Mouse (Mus musculus) MEL (cell line): ENCODE measurements around the gene Afg1l. TPM values are rescaled to one million over a fixed set of nuclear protein-coding genes. Genes with fewer than 3 reads are reported as not detected.

Experiments
- DNase-seq: peaks from one replicate; pipeline ENCODE4 v3.0.0; 2011; ENCODE audit warnings: low read depth, low spot score
- H3K27ac ChIP-seq: 2 replicates; pipeline ENCODE4 v1.5.1; 2012; ENCODE audit warnings: low read depth, mild to moderate bottlenecking, control low read depth, low read length, moderate library complexity; ENCODE audit not compliant: control insufficient read depth
- H3K27me3 ChIP-seq, 2 experiments: fragments of 150-350 bp in 1 of 2; sonication (generic) in 1 of 2; 2 replicates each; pipeline ENCODE4 v1.6.1; 2012; ENCODE audit warnings: low read length in 2 of 2, mild to moderate bottlenecking in 2 of 2, improper control_type of control experiment in 1 of 2, moderate library complexity in 1 of 2; ENCODE audit not compliant: insufficient read depth in 2 of 2, control insufficient read depth in 1 of 2
- H3K36me3 ChIP-seq, 2 experiments: 2 replicates each; pipeline ENCODE4 v1.6.1; 2012 to 2014; ENCODE audit warnings: low read length in 2 of 2, improper control_type of control experiment in 1 of 2, inconsistent platforms in 1 of 2, mild to moderate bottlenecking in 1 of 2; ENCODE audit not compliant: insufficient read depth in 2 of 2, control insufficient read depth in 1 of 2
- H3K4me1 ChIP-seq, 2 experiments: fragments of 150-350 bp in 1 of 2; sonication (generic) in 1 of 2; 2 replicates each; pipeline ENCODE4 v1.6.1; 2012; ENCODE audit warnings: low read length in 2 of 2, improper control_type of control experiment in 1 of 2, mild to moderate bottlenecking in 1 of 2; ENCODE audit not compliant: insufficient read depth in 2 of 2, control insufficient read depth in 1 of 2
- H3K4me3 ChIP-seq, 2 experiments: fragments of 150-350 bp in 1 of 2; sonication (generic) in 1 of 2; 2 replicates each; pipeline ENCODE4 v1.5.1; 2012; ENCODE audit warnings: low read depth in 2 of 2, low read length in 2 of 2, mild to moderate bottlenecking in 2 of 2, moderate library complexity in 2 of 2, control low read depth in 1 of 2, improper control_type of control experiment in 1 of 2; ENCODE audit not compliant: control insufficient read depth in 1 of 2, insufficient read depth in 1 of 2
- H3K79me2 ChIP-seq: 2 replicates; pipeline ENCODE4 v1.6.1; 2012; ENCODE audit warnings: mild to moderate bottlenecking, low read length, moderate library complexity; ENCODE audit not compliant: control insufficient read depth, poor library complexity, insufficient read depth
- H3K9ac ChIP-seq: 2 replicates; pipeline ENCODE4 v1.6.1; 2012; ENCODE audit warnings: low read depth, mild to moderate bottlenecking, control low read depth, low read length, moderate library complexity; ENCODE audit not compliant: control insufficient read depth, poor library complexity, severe bottlenecking
- H3K9me3 ChIP-seq: fragments of 150-350 bp; sonication (generic); replicated peaks from 2 replicates; pipeline ENCODE4 v1.6.1; 2012; ENCODE audit warnings: mild to moderate bottlenecking, low read length, improper control_type of control experiment, moderate library complexity; ENCODE audit not compliant: insufficient read depth
- E2F4 ChIP-seq: IDR thresholded peaks from 2 replicates; pipeline ENCODE4 v1.6.1; 2011; ENCODE audit warnings: low read depth, low read length, improper control_type of control experiment, borderline replicate concordance
- HCFC1 ChIP-seq: IDR thresholded peaks from 2 replicates; pipeline ENCODE4 v1.6.1; 2012; ENCODE audit warnings: low read depth, mild to moderate bottlenecking, inconsistent platforms, low read length, improper control_type of control experiment, moderate library complexity
- MAFK ChIP-seq: IDR thresholded peaks from 2 replicates; pipeline ENCODE4 v1.6.1; 2011; ENCODE audit warnings: low read depth, mild to moderate bottlenecking, low read length, improper control_type of control experiment, borderline replicate concordance
- MAX ChIP-seq: IDR thresholded peaks from 2 replicates; pipeline ENCODE4 v1.6.1; 2011; ENCODE audit warnings: low read length, improper control_type of control experiment
- MAZ ChIP-seq: IDR thresholded peaks from 2 replicates; pipeline ENCODE4 v1.6.1; 2012; ENCODE audit warnings: low read depth, mild to moderate bottlenecking, inconsistent platforms, low read length, improper control_type of control experiment
- NELFE ChIP-seq: IDR thresholded peaks from 2 replicates; pipeline ENCODE4 v1.6.1; 2011; ENCODE audit warnings: low read depth, low read length, improper control_type of control experiment
- NRF1 ChIP-seq: IDR thresholded peaks from 2 replicates; pipeline ENCODE4 v1.6.1; 2014; ENCODE audit warnings: low read depth, mild to moderate bottlenecking, inconsistent platforms, low read length, improper control_type of control experiment, moderate library complexity; ENCODE audit not compliant: poor library complexity, insufficient read depth, severe bottlenecking
- POLR2AphosphoS2 ChIP-seq: IDR thresholded peaks from 2 replicates; pipeline ENCODE4 v1.6.1; 2011; ENCODE audit warnings: low read length, improper control_type of control experiment
- RAD21 ChIP-seq: IDR thresholded peaks from 2 replicates; pipeline ENCODE4 v1.6.1; 2011; ENCODE audit warnings: mild to moderate bottlenecking, low read depth, low read length, improper control_type of control experiment
- SIN3A ChIP-seq: IDR thresholded peaks from 2 replicates; pipeline ENCODE4 v1.6.1; 2012; ENCODE audit warnings: low read length, improper control_type of control experiment, inconsistent platforms
- TCF12 ChIP-seq: IDR thresholded peaks from 2 replicates; pipeline ENCODE4 v1.6.1; 2014; ENCODE audit warnings: low read depth, mild to moderate bottlenecking, inconsistent platforms, low read length, improper control_type of control experiment, moderate library complexity
- UBTF ChIP-seq: IDR thresholded peaks from 2 replicates; pipeline ENCODE4 v1.6.1; 2012; ENCODE audit warnings: low read depth, mild to moderate bottlenecking, inconsistent platforms, low read length, improper control_type of control experiment, moderate library complexity, borderline replicate concordance; ENCODE audit not compliant: insufficient read depth
- ZC3H11A ChIP-seq: IDR thresholded peaks from 2 replicates; pipeline ENCODE4 v1.6.1; 2012; ENCODE audit warnings: low read depth, mild to moderate bottlenecking, inconsistent platforms, low read length, improper control_type of control experiment
- ZKSCAN1 ChIP-seq: IDR thresholded peaks from 2 replicates; pipeline ENCODE4 v1.6.1; 2012; ENCODE audit warnings: low read depth, mild to moderate bottlenecking, inconsistent platforms, low read length, improper control_type of control experiment, moderate library complexity
- ZNF384 ChIP-seq: IDR thresholded peaks from 2 replicates; pipeline ENCODE4 v1.6.1; 2012; ENCODE audit warnings: low read depth, mild to moderate bottlenecking, inconsistent platforms, low read length, improper control_type of control experiment
- polyA plus RNA-seq, 2 experiments: library from polyadenylated mRNA; stranded (reverse) in 1 of 2; unstranded in 1 of 2; fragments of >175 nt in 1 of 2; fragments of >200 nt in 1 of 2; gene quantifications; 2 replicates each; pipeline versions ENCODE4 v1.2.1 to v1.2.4; 2012; ENCODE audit warnings: low replicate concordance in 2 of 2, low read depth in 1 of 2; ENCODE audit not compliant: insufficient read length in 2 of 2, insufficient read depth in 1 of 2, missing spikeins in 1 of 2
- total RNA-seq: library from RNA; depleted of rRNA; stranded (reverse); fragments of 300-350 nt; gene quantifications from 2 replicates; pipeline ENCODE4 v1.2.3, GENCODE M21; 2012

Afg1l gene
- total and polyA plus RNA-seq, 3 experiments = 3.4 to 3.7 TPM; not detected in 1

DNA sequence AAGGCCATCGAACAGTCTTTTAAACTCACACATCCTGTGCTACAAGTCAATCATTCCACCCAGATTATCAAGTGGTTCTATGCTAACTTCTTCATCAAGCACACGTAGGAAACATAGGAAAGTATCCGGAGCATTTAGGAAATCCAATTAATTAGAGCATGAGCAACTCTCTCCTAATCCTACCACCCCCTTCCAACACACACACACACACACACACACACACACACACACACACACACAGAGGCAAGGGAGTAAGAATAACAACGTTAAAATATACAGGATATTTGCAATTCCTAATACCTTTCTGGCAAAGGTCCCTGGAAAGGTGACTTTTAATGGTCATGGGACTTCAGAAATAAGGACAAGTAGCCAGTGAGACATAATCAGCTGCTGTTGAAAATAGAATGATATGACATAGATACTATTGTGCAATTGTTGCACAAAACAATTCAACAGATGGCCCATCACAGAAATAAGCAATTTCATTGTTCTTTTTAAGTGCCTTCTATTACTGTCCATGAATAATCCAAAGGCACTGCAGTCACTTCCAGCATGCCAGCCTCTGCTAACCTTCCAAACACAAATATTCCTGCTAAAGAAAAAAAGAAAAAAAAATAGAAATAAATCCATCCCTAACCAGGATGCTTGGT is 62.4 kb downstream of the Afg1l start:
- H3K4me1 ChIP-seq = no peaks in the 10 kb centered on the region
- DNase-seq = no peak
- H3K9me3 ChIP-seq = no peaks in the 10 kb centered on the region
- no peaks in the 10 kb centered on the region for H3K27me3 ChIP-seq
- H3K79me2 ChIP-seq = no peaks in the 10 kb centered on the region
- H3K36me3 ChIP-seq = no peaks in the 10 kb centered on the region; a peak in 1 of 4 replicates
- H3K4me3 ChIP-seq = no peak overlapping the region
- H3K9ac ChIP-seq = no peak overlapping the region
- H3K27ac ChIP-seq = no peak overlapping the region
- no peak for TF ChIP-seq MAX
- no peak for TF ChIP-seq POLR2AphosphoS2
- TF ChIP-seq NRF1 = no peak
- TF ChIP-seq MAFK = no peak
- TF ChIP-seq ZC3H11A = no peak
- TF ChIP-seq MAZ = no peak
- no peak for TF ChIP-seq SIN3A
- TF ChIP-seq E2F4 = no peak

DNA sequence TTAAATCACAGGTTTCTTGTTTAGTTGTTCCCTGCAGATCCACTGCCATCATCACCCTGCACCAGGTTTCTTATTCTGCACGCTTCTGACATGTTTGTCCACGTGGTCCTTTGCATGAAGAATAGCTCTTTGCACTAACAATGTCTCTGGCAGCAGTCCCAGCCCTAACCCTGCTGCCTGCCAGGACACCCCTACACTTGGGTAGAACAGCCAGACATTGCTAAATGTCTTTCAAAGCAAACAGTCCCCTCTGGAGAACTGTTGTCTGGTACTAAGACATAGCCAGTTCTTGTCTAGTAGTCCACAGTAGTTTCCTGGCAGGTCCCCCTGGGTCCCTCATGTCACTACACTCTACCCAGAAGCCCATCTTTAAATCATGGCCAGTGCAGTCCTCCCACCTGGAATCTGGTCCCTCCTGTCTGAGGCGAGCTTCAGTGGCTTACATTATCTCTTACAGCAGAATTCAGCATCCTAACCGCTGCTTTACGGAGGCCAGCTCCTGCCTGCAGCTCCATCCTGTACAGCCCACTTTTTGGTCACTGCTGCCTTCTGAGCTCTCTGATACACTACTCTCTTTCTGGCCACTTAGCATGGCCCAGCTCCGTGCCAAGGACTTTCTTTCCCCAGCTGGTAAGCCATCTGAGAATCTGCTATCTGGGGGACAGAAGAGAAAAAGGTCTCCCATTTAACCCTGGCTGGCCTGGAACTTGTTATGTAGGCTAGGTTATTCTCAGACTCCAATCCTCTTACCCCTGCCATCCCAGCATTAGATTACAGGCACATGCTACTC is 67.4 kb downstream of the Afg1l start:
- DNase-seq = no peak
- Histone ChIP-seq H3K9ac (no peak overlapping the region), H3K79me2 (no peaks in the 10 kb centered on the region), H3K9me3 (no peaks in the 10 kb centered on the region), H3K4me3 (no peak overlapping the region), H3K27me3 (no peaks in the 10 kb centered on the region), H3K4me1 (no peaks in the 10 kb centered on the region), H3K27ac (no peak overlapping the region), H3K36me3 (no peaks in the 10 kb centered on the region; a peak in 1 of 4 replicates)
- TF ChIP-seq ZKSCAN1 (no peak), HCFC1 (no peak), MAZ (no peak), ZC3H11A (no peak), NELFE (no peak), RAD21 (no peak), ZNF384 (no peak), E2F4 (no peak), UBTF (no peak), TCF12 (no peak)
